Mouse (Mus musculus) left cerebral cortex, adult 11 months (tissue): ENCODE results near the gene Camk1g.

Experiments used
- DNase-seq: peaks from one replicate; pipeline ENCODE4 v3.0.0; 2022; ENCODE audit warnings: low spot score

The Camk1g gene

GRCm38 (mm10) chr1:193301216-193302092, 68.6 kb downstream of the Camk1g start:
- no peak for DNase-seq

GRCm38 (mm10) chr1:193299995-193300394, 70.1 kb downstream of the Camk1g start:
- no peak for DNase-seq

DNA sequence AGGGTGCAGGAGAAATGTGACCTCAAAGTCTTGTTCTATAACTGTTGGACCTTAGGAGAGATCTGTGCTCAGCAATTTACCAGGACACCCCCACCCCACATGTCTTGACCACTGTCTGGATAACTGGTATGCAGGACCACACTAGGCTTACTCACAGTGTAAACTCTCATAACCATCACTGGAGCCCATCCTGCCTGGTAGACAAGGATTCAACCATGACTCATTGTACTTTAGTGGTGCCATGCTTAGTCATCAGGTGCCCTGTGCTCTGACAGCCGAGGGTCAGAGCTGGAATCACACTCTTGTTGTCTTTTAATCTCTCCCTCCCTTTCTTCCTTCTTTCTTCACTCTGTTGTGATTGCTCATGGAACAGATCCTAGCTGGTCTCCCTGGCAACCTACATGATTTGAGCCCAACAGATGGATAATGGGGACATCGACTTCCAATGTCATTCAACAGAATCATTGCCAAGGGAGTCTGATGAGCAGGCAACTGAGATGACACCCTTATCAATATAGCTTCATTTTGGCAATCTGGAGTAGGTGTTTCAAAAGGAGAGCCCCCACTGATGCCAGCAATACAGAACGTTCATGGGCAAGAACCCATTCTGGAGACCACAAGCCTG, 71.8 kb downstream of the Camk1g start:
- DNase-seq = no peak
